Mouse (Mus musculus) intestine, embryonic 16.5 days (tissue): ENCODE data around the gene Gm45140. TPM values are rescaled to one million over a fixed set of nuclear protein-coding genes. Genes with fewer than 3 reads are reported as not detected.
A peak's percentile ranks its signal among the peaks of the same experiment; 100 is the strongest.

Source experiments
- ATAC-seq: fragments of 200-750 bp; cut with Nextera tagmentation; 2 replicates; pipeline ENCODE4 v1.8.0; 2017; ENCODE audit warnings: moderate TSS enrichment, moderate library complexity
- H3K27ac ChIP-seq: fragments of 300-500 bp; sonication (generic); 2 replicates; pipeline ENCODE4 v1.5.1; 2014; ENCODE audit warnings: mild to moderate bottlenecking, low read length
- H3K27me3 ChIP-seq: fragments of 300-500 bp; sonication (generic); replicated peaks from 2 replicates; pipeline ENCODE4 v1.6.1; 2014; ENCODE audit warnings: low read length, control low read depth, mixed read lengths; ENCODE audit not compliant: control insufficient read depth, insufficient read depth
- H3K36me3 ChIP-seq: fragments of 300-500 bp; sonication (generic); 2 replicates; pipeline ENCODE4 v1.6.1; 2014; ENCODE audit warnings: low read length, control low read depth; ENCODE audit not compliant: control insufficient read depth, insufficient read depth
- H3K4me1 ChIP-seq: fragments of 300-500 bp; sonication (generic); 2 replicates; pipeline ENCODE4 v1.6.1; 2014; ENCODE audit warnings: low read length, control low read depth, mixed read lengths; ENCODE audit not compliant: control insufficient read depth, insufficient read depth
- H3K4me2 ChIP-seq: fragments of 300-500 bp; sonication (generic); 2 replicates; pipeline ENCODE4 v1.6.1; 2014; ENCODE audit warnings: low read depth, low read length, control low read depth
- H3K4me3 ChIP-seq: fragments of 300-500 bp; sonication (generic); 2 replicates; pipeline ENCODE4 v1.5.1; 2014; ENCODE audit warnings: mild to moderate bottlenecking, low read length
- H3K9ac ChIP-seq: fragments of 300-500 bp; sonication (generic); 2 replicates; pipeline ENCODE4 v1.6.1; 2014; ENCODE audit warnings: low read depth, low read length
- H3K9me3 ChIP-seq: fragments of 300-500 bp; sonication (generic); 2 replicates; pipeline ENCODE4 v1.6.1; 2016; ENCODE audit warnings: low read length, control low read depth; ENCODE audit not compliant: control insufficient read depth
- WGBS: fragments of 180-500 bp; shearing (Covaris S2); extraction: QIAGEN DNeasy Blood & Tissue Kit; methylation state at CpG from one replicate; pipeline ENCODE4 v1.1.7; 2014; 5-methylcytosine and 5-hydroxymethylcytosine counted together
- polyA plus RNA-seq: library from polyadenylated mRNA; unstranded; fragments of >200 nt; fragmentation: Nextera tagmentation; extraction: Ambion mirVana; gene quantifications from 2 replicates; pipeline ENCODE4 v1.2.1, GENCODE M21; 2015

The Gm45140 gene
- polyA plus RNA-seq, 1 experiment from 2014 or later = 4.1 TPM

DNA sequence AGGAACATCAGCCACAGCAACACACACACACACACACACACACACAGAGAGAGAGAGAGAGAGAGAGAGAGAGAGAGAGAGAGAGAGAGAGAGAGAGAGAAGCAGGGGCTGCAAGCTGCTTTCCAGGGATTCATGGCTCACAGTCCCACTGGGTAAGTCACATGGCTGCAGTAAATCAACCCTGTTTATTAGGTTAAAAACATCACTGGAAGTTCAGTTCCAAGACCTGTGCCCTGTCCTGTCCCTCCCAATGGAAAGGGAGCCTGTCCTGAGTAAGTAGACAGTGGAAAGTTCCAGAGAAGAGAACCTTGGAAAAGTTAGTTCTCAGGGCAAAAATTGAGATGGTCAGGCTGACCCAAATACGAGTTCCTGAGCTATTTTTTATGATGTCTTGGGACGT is 38.3 kb downstream of the Gm45140 start:
- 17% methylated on average over 2 of the region's 2 CpGs for WGBS
- no peak for ATAC-seq
- no peak overlapping the region for H3K4me3 ChIP-seq

DNA sequence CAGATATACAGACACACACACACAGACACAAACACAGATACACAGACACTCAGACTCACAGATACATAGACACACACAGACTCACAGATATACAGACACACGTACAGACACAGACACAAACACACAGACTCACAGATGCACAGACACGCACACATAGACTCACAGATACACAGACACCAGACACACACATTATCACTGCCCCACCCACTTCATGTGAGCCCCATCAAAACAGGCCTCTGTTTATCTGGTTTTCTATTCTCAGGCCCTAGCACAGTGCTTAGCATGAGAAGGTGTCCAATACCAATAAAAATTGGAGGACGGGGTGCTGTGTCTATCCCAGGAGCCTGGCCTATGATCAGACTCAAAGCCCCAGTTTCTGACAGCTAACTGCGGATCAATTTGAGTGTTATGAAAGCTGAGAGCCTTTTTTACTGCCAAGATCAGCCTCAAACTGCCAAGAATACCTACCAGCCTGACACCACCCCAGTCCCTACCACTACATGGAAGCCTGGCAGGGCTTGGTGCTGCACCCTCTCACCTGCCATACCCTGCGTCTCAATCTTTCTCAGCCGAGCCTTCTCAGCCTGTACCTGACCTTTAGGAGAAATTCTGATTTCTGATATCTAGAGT is 39.2 kb downstream of the Gm45140 start:
- Histone ChIP-seq H3K9ac (no peak overlapping the region), H3K36me3 (no peaks in the 10 kb centered on the region), H3K27ac (no peak overlapping the region), H3K27me3 (no peaks in the 10 kb centered on the region), H3K4me1 (peaks cover under 1% of the 10 kb centered on the region; the same call in 1 of the 2 replicates), H3K9me3 (no peaks in the 10 kb centered on the region), H3K4me3 (no peak overlapping the region), H3K4me2 (no peak overlapping the region)
- WGBS = 83% methylated on average over 6 of the region's 6 CpGs
- 0 out of 2 replicates have a peak, but pooled peaks have one; percentile 28 for ATAC-seq

More for the DNA sequence above, 38.3 kb downstream of the Gm45140 start:
- H3K9ac ChIP-seq = no peak overlapping the region
- no peak overlapping the region for H3K27ac ChIP-seq
- H3K4me1 ChIP-seq = no peaks in the 10 kb centered on the region
- no peak overlapping the region for H3K4me2 ChIP-seq
- no peaks in the 10 kb centered on the region for H3K27me3 ChIP-seq
- no peaks in the 10 kb centered on the region for H3K36me3 ChIP-seq
- H3K9me3 ChIP-seq = no peaks in the 10 kb centered on the region

DNA sequence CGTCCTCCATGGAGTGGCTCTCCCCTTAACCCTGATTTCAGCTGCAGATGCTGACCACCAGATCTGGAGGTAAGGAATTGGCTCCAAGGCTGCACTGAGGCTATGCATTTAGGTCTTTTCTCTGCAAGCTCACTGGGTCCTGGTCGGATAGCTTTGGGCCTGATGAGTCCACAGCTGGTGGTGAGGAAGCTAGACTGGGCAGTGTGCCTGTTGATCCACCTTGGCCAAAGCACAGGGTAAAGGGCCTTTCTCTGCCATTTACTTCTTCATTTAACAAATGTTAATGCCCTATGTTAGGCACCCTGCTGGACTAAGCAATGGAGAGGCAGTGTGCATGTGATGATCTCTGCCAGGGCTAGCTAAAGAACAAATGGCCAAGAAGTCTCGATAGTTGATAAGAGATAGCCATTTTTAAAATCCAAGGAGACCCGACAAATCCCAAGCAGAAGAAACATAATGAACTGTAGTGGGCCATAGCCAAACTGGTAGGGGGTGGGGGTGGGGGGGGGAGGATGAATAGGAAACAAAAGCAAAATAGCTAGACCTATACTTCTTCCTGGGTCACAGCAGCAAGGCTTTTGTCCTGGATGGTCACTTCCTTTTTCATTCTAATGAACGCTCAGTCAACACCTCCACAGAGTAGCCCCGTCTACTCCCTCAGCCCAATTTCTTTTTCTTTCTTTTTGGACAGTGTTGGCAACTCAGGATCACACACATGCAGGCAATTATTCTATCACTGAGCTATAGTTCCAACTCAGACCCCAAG is 40.0 kb downstream of the Gm45140 start:
- no peak overlapping the region for H3K9ac ChIP-seq
- H3K36me3 ChIP-seq = no peaks in the 10 kb centered on the region
- no peak for ATAC-seq
- no peak overlapping the region for H3K4me3 ChIP-seq
- H3K27ac ChIP-seq = no peak overlapping the region
- H3K4me1 ChIP-seq = peaks cover 6% of the 10 kb centered on the region
- H3K4me2 ChIP-seq = no peak overlapping the region
- no peaks in the 10 kb centered on the region for H3K27me3 ChIP-seq
- 67% methylated on average over 6 of the region's 6 CpGs for WGBS
- H3K9me3 ChIP-seq = no peaks in the 10 kb centered on the region

DNA sequence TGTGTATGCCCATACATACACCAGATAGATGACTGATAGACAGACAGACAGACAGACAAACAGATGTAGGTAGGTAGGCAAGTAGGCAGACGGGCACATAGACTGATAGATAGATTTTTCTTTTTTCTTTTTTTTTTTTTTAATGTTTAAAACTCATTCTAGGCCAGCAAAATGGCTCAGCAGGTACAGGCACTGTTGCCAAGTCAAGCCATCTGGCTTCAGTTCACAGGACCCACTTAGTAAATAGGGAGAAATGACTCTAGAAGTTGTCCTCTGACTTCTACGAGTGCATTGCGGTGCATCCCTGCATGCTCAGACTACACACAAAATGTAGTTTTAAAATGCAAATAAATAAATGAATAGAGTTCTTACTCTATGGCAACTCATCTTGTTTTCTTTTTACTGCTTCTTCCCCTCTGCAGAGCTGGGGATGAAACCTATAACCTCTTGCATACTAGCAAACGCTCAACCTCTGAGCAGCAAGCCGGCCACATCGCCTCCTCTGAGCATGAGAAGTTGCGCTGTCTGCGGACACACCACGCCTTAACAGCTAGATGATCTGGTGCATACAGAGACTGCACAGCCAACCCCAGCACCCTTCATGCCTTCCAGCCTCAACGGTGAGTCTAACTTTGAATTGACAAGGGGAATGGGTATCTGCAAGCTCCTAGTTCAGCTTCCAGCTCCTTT is 41.6 kb downstream of the Gm45140 start:
- Histone ChIP-seq H3K9ac (no peak overlapping the region), H3K27me3 (no peaks in the 10 kb centered on the region), H3K36me3 (no peaks in the 10 kb centered on the region), H3K4me3 (no peak overlapping the region), H3K9me3 (no peaks in the 10 kb centered on the region), H3K27ac (no peak overlapping the region), H3K4me2 (no peak overlapping the region), H3K4me1 (peaks cover 16% of the 10 kb centered on the region)
- no peak for ATAC-seq
- 90% methylated on average over 10 of the region's 10 CpGs for WGBS

DNA sequence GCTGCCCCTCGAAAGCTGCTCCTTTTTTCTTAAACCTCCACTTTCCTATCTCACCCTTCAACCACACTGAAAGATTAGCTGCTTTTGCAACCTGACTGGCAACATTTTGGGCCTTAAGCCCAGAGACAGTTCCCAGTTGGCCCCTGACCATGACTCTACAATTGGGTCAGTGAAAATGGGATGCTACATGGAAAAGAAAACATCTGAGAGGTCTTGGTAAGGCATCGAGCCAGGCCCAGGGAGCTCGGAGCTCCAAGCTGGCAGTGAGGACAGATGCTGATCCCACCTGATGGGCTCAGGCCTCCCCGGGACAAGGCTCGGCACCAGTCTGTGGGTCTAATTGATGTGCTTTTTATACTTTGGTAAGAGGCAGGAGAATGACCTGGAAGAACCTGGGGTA is 43.8 kb downstream of the Gm45140 start:
- Histone ChIP-seq H3K9ac (no peak overlapping the region), H3K9me3 (no peaks in the 10 kb centered on the region), H3K4me2 (no peak overlapping the region), H3K36me3 (no peaks in the 10 kb centered on the region), H3K4me3 (no peak overlapping the region), H3K27me3 (no peaks in the 10 kb centered on the region), H3K4me1 (peaks cover 26% of the 10 kb centered on the region), H3K27ac (no peak overlapping the region)
- no peak for ATAC-seq
- WGBS = 92% methylated on average over 5 of the region's 5 CpGs

DNA sequence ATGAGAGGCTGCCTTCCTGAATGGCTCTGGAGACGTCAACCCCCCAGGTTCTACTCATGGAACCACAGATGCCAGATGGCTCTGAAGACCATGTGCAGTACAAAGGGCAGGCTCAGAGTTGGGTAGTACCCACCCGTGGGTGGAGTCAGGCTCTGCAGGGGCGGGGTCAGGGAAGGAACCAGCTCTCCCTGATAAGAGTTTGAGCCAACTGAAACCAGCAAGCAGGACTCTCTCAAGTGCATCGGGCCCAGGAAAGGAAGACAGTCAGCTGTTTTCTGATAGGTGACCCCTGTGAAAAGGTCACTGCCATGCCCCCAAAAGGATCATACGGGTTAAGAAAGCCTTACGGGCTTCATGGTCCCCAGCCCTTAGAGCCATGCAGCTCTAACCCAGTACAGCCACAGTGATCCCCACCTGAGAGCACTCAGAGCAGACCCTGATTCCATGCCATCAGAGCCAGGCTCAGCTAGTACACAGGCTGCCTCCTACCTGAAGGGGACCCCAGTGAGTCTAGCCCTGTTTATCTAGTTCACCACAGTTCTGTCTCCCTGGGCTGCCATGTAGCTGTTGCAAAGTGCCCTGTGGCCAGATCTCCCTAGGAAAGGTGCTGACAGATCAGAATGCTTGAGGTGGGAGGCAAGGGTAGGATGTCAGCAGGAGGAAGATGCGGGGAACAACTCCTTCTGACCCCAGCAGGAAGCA is 44.7 kb downstream of the Gm45140 start:
- peaks cover 29% of the 10 kb centered on the region for H3K4me1 ChIP-seq
- no peaks in the 10 kb centered on the region for H3K9me3 ChIP-seq
- H3K4me2 ChIP-seq = no peak overlapping the region
- peak; percentile 73 for ATAC-seq
- no peaks in the 10 kb centered on the region for H3K27me3 ChIP-seq
- H3K4me3 ChIP-seq = no peak overlapping the region
- H3K27ac ChIP-seq = peak overlapping the region; percentile 92
- H3K36me3 ChIP-seq = no peaks in the 10 kb centered on the region
- 63% methylated on average over 7 of the region's 7 CpGs for WGBS
- peak overlapping the region; percentile 38; the same call in 1 of the 2 replicates for H3K9ac ChIP-seq

DNA sequence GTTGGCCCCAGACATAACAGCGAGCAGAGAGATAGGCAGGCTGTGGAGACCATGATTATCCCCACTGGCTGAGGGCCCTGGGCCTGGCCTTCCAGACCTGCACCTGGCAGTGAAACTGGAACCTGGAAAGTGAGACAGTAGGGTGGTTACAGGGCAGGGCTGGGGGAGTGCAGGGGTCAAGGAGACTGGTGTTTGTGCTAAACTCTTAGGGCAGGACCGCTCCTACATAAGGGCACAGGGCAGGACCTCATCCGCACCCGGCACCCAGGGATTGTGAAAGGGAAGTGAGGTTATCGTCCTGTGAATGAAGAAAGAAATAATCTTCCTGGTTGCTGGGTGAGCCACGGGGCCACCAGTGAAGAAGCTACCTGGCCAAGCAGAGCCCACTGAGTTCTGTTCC is 45.8 kb downstream of the Gm45140 start:
- ATAC-seq = peak; percentile 38
- Histone ChIP-seq H3K4me2 (peak overlapping the region; percentile 7), H3K9me3 (no peaks in the 10 kb centered on the region), H3K9ac (peak overlapping the region; percentile 54), H3K27me3 (no peaks in the 10 kb centered on the region), H3K4me1 (peaks cover 29% of the 10 kb centered on the region), H3K27ac (peak overlapping the region; percentile 92), H3K36me3 (no peaks in the 10 kb centered on the region), H3K4me3 (no peak overlapping the region)
- 68% methylated on average over 6 of the region's 6 CpGs for WGBS

DNA sequence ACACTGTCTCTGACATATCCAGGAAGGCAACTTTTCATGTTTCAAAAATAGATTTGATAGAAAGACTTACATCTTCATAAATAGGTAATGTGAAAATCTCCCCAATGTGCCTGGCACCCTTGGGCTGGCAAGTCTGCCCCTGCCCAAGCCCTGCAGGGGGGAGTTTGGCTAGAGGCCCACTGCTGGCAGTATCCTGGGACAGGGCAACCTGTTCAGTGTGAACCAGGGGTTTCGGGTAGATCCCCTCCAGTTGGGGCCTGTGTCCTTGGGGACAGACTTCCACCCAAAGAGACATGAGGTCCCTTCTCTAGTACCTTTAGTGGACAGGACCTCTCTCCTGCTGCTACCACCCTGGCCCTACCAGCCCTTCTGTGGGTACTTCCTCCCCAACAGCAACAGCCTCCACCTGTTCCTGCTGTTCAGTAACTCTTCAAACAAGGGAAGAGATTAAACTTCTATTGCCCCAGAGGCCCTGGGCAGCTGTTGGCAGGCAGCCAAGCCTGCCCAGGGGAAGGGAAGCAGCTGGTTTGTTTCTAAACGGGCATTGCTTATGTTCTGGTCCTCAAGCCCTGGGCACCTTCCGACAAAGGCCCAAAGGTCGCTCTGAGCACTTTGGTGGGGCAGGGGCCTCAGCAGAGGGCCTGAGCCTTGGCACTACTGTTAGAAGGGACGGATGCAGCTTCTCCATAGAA is 46.6 kb downstream of the Gm45140 start:
- peak overlapping the region; percentile 54 for H3K9ac ChIP-seq
- H3K4me3 ChIP-seq = no peak overlapping the region
- H3K9me3 ChIP-seq = no peaks in the 10 kb centered on the region
- no peaks in the 10 kb centered on the region for H3K27me3 ChIP-seq
- H3K27ac ChIP-seq = peak overlapping the region; percentile 92
- H3K4me1 ChIP-seq = peaks cover 29% of the 10 kb centered on the region
- peak; percentile 84 for ATAC-seq
- 32% methylated on average over 5 of the region's 5 CpGs for WGBS
- H3K36me3 ChIP-seq = no peaks in the 10 kb centered on the region
- peak overlapping the region; percentile 7 for H3K4me2 ChIP-seq
